Mouse (Mus musculus) testis, adult 2 months (tissue): Measurements from ENCODE around the gene Rbfox1.

Experiments
- CTCF ChIP-seq: fragments of 200-500 bp; IDR thresholded peaks from 2 replicates; pipeline ENCODE4 v1.5.1; 2012; ENCODE audit warnings: low read depth, mild to moderate bottlenecking, inconsistent platforms, low read length, moderate library complexity; ENCODE audit not compliant: control insufficient read depth, insufficient read depth, insufficient replicate concordance
- POLR2A ChIP-seq: fragments of 200-500 bp; IDR thresholded peaks from 2 replicates; pipeline ENCODE4 v1.6.1; 2012; ENCODE audit warnings: low read depth, mild to moderate bottlenecking, inconsistent platforms, low read length, moderate library complexity; ENCODE audit not compliant: control insufficient read depth

- TF ChIP-seq POLR2A = no peak
- no peak for TF ChIP-seq CTCF
These were observed 1480.7 kb downstream of the Rbfox1 start for GRCm38 (mm10) chr16:7365878-7366277.
